Mouse (Mus musculus) olfactory bulb, adult 2 months (tissue): ENCODE data around the gene Mrpl16.

Experiments
- CTCF ChIP-seq: fragments of 200-500 bp; IDR thresholded peaks from 2 replicates; pipeline ENCODE4 v1.5.1; 2012; ENCODE audit warnings: low read depth, mild to moderate bottlenecking, low read length, moderate library complexity; ENCODE audit not compliant: insufficient read depth
- POLR2A ChIP-seq: fragments of 200-500 bp; IDR thresholded peaks from 2 replicates; pipeline ENCODE4 v1.6.1; 2012; ENCODE audit warnings: mild to moderate bottlenecking, low read depth, low read length, moderate library complexity; ENCODE audit not compliant: insufficient read depth

DNA sequence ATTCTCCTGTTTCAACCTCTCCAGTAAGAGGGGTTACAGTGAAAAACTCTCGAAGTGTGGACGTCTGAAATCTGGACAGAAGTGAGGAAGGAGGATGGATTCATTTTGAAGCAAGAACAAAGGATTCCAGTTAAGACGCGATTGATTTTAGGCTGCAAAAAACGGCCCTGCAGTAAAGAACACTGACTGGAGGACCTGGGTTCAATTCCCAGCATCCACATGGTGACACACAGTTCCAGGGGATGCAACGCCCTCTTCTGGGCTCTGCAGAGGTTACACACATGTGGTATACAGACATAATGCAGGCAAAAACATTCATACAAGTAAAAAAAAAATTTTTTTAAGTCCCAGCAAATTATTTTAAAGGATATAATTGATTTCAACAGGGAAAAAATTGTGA lies 50.0 kb downstream of the Mrpl16 start:
- TF ChIP-seq CTCF: no peak
- no peak for TF ChIP-seq POLR2A
